Mouse (Mus musculus): ENCODE measurements around the gene Mobp. TPM values are rescaled to one million over a fixed set of nuclear protein-coding genes. Genes with fewer than 3 reads are reported as not detected.

The Mobp gene
- total and polyA plus RNA-seq, 3 experiments: 0.41 TPM; not detected in 2

DNA sequence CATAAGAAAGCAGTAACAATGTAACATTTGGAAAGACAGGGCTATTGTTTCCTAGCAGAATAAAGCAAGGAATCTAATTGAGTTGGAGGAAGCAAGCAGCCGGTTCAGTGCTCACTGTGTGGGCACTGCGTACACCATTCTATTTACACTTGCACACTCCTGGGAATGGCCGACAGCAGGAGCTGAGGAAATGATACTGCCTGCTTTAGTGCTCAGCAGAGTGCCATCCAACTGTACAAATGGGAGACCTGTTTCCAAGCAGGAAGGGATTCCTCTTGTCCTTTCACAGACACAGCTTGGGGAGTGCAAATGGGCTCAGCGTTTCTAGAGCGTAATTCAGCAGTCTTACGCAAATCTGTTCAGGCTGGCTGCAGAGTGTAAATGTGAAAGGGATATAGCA, 63.4 kb downstream of the Mobp start:
- DNase-seq: no peak

DNA sequence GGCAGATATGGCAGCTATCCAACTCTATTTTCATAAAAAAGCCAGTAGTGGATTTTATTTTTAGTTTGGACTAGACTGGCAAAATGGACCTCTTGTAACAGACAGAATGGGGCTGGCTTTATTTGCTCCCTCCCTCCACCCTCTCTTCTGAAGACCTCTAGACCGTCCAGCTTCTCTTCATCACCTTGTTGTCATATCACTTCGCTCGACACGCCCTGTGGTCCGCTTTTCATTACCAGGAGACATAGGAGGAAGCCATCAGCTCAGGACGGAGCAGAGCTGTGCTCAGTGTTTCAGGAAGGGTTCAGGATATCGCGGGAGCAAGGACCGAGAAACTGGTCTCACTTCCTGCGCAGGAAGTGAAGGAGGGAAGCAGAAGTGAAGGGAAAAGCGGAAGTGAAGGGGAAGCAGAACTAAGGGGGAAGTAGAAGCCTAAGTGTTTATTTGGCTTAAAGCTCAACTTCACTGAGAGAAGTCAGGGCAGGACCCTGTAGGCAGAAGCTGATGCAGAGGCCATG, 65.5 kb downstream of the Mobp start:
- DNase-seq: no peak

DNA sequence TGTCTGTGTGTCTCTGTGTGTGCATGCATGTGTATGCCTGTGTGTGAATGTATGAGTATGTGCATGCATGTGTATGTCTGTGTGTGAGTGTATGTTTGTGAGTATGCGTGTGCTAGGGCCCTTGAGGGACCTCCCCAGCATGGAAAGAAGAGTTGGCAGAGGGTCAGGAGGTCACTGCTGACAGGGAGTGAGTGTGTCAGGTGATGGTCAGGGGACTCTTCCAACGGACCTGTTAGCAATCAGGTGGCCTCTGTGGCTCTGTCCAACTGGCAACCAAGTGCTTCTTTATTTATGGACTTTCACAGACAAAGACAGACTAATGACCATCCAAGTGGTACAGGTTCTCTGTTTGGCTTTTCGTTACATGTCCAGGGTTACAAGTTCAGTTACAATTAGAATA, 69.9 kb downstream of the Mobp start:
- DNase-seq: no peak

Other genes with a start within 250 kb of the Mobp start
- gene Gorasp1, start 212.1 kb upstream of the Mobp start, total RNA-seq (2021): 10 to 100 TPM; 15.1 to 31.9 TPM
- gene Gorasp1, start 212.1 kb upstream of the Mobp start, polyA plus RNA-seq (2012; rRNA removed): 26.6 and 30.5 TPM in 2 replicates
- gene Ttc21a, start 212.1 kb upstream of the Mobp start, total RNA-seq (2021): under 1 TPM in 1 of 2 experiments, not detected in 1; 0.17 TPM
- gene Ttc21a, start 212.1 kb upstream of the Mobp start, polyA plus RNA-seq (2012; rRNA removed): 0.04 TPM in 2 replicates
- 10 to 100 TPM; 18.7 to 26.5 TPM for gene Csrnp1, start 165.0 kb upstream of the Mobp start, total RNA-seq (2021)
- gene Csrnp1, start 165.0 kb upstream of the Mobp start, polyA plus RNA-seq (2012; rRNA removed): 45.6 and 51.3 TPM in 2 replicates
- under 1 TPM; 0.37 to 0.48 TPM for gene Xirp1, start 126.1 kb upstream of the Mobp start, total RNA-seq (2021)
- 0.03 and 0.04 TPM in 2 replicates for gene Xirp1, start 126.1 kb upstream of the Mobp start, polyA plus RNA-seq (2012; rRNA removed)
- gene Cx3cr1, start 79.8 kb upstream of the Mobp start, total RNA-seq (2021): 10 to 100 TPM in 1 of 2 experiments, 1 to 10 TPM in 1; 3.5 to 10.8 TPM
- gene Cx3cr1, start 79.8 kb upstream of the Mobp start, polyA plus RNA-seq (2012; rRNA removed): 11.8 and 12.5 TPM in 2 replicates
- gene Ccr8, start 57.6 kb upstream of the Mobp start, total RNA-seq (2021): not detected
- not detected in 2 replicates for gene Ccr8, start 57.6 kb upstream of the Mobp start, polyA plus RNA-seq (2012; rRNA removed)
- 10 to 100 TPM; 24.8 to 26.4 TPM for gene Slc25a38, start 39.3 kb upstream of the Mobp start, total RNA-seq (2021)
- gene Slc25a38, start 39.3 kb upstream of the Mobp start, polyA plus RNA-seq (2012; rRNA removed): 50.0 and 52.3 TPM in 2 replicates
- 100 to 1,000 TPM; 661 to 798 TPM for gene Rpsa, start 22.0 kb upstream of the Mobp start, total RNA-seq (2021)
- gene Rpsa, start 22.0 kb upstream of the Mobp start, polyA plus RNA-seq (2012; rRNA removed): 2,191 and 2,685 TPM in 2 replicates
- gene Myrip, start 151.8 kb downstream of the Mobp start, total RNA-seq (2021): 1 to 10 TPM; 5.0 to 5.4 TPM
- 1.4 TPM in 2 replicates for gene Myrip, start 151.8 kb downstream of the Mobp start, polyA plus RNA-seq (2012; rRNA removed)

Data from adrenal gland, adult 2 months (tissue).